Mouse (Mus musculus) cerebellum, postnatal 10 days (tissue): ENCODE results near the gene Kcnmb2.

Experiments
- DNase-seq, 2 experiments: peaks; one replicate each; pipeline ENCODE4 v3.0.0; 2021; ENCODE audit warnings: mixed read lengths in 2 of 2

The Kcnmb2 gene

DNA sequence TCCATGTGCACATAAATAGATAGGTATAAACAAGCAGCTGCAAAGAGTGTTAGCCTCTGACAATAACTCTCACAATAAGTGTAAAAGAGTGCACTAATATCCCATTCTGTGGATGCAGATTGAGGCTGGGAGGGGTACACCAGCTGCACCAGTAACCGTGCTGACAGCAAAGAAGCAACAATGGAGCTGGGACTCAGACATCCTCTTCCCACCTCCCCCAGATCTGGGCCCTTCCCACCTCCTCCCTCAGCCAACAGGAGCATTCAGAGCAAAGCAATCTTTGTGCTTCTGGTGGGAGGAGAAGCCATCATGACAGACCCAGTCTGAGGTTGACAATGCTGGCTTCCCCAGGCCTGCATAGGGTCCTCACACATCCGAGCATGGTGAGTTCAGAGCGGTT is 242.3 kb downstream of the Kcnmb2 start:
- DNase-seq, result no peak

DNA sequence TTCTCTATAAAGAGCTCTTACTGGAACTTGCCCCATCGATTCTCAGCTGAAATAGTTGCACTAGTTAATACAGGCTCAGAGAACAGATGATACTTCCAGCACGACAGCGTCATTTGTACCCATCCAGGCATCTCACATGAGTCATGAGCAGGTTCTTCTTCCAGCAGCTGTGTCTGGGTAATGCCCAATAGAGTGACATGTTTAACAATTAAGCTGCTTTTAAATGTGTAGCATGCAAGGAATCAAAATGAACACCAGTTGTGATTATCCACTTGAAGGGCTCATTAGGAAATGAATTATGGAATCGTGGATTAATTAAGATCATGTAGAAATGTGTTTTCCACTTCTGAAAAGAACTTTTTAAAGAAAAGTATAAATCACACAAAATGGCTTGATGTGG is 245.4 kb downstream of the Kcnmb2 start:
- DNase-seq, result no peak

DNA sequence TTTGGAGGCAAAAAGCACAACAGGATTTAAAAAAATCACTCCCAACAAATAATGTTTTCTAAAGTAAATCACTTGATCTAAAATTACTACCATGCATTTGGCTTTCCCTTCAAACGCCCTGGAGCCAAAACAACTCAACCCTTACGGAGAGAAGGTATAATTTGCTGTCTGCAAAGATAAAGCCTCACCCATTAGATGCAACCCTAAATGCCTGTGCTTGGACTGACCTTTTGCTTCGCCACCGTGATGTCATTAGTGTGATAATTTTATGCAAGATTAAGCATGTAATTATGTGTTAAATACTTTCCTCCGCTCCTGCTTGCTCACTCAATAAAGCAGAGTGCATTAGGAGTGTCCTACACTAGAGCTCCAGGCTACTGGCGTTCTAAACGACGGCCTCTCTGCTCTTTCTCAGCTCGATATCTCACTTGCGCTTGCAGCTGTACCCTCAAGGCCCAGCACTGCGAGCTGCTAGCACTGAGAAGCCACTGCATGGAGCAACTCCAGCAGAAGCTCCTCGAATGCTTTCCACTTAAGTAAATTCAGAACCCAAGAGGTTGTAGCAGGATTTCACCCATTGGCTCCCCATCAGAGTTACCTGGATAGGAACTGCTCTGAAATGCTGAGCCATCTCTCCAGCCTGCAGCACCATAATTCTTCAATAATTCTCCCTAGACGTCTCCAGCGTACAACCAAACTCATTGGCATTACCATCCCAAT is 247.7 kb downstream of the Kcnmb2 start:
- no peak for DNase-seq

DNA sequence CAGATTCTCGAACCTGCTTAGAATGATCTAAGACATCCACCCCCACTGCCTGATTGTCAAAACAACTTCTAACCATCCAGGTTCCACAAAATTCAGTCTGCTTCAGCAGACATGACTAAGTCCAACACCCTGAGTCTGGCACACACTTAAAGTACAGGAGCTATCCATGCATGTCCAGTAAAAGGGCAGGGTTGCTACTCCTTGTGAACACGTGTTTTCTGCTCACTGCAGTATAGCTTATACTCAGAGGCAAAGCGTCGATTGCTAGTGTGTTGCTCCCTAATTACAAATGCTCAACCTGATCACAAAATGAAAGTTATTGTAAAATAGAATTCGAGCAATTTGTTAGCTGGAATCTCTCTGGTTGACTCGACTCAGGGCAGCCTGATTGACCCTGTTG is 278.2 kb downstream of the Kcnmb2 start:
- DNase-seq, result no peak

DNA sequence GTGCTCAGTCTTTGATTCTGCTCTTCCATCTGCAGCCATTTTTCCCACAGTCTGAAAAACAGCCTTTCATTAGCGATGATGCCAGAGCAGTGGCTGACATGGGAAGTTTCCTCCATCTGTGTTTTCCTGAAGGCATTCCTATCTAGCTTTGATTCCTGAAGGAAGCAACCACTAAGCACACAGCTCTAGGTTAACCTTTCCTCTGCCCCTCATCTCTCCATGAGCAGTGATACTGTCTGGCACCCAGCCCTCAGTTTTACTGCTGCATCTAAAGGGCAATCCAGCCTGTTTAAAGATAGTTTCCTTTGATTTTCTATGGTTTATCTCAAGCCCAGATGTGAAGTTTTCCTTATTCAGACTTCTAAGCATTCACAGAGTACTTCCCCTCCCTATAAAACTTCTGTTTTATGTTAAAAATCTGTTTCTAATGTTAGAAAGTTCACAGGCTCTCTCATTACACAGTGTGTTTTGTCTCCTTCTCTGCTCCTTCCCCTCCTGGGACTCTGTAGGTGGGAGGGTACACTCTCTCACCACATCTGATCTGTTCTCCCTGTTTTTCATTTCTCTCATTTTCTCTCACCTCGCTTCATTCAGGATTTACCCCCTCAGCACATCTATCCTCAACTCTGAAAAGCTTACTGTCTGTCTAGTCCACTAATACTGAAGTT is 283.7 kb downstream of the Kcnmb2 start:
- no peak for DNase-seq

DNA sequence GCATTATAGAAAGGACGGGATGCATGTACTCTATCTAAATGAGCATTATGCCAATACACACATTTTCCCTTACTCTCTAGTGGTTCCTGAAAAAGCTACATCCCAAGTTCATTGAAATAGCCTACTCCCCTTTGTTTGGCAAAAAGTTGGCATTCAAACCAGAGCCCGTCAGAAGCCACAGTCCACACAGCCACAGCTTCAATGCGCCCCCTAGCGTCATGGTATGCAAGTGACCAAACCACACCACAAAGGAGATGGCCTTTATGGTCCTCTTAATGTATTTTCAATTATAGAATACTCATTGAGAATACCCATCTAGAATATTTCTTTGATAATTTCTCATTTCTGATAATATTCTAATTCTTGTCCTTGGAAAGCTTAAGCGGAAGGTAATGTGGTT is 286.2 kb downstream of the Kcnmb2 start:
- peak; percentile 87 to 89 for DNase-seq

DNA sequence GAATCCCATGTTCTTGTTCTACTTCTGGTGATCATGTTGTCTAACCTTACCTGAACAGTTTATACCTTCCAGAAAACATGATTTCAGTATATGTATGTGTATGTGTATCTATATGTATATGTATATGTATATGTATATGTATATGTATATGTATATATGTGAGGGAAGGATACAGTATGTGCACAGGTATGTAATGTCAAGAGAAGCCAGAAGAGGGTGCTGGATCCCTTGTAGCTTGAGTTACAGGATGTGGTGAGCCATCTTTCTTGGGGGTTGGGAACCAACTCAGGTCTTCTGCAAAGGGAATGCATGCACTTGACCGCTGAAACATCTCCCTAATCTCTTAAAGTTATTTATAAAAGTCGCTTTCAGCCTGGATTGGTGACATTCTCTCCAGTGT is 286.6 kb downstream of the Kcnmb2 start:
- DNase-seq, result peak in 1 of 2 experiments; percentile 11

DNA sequence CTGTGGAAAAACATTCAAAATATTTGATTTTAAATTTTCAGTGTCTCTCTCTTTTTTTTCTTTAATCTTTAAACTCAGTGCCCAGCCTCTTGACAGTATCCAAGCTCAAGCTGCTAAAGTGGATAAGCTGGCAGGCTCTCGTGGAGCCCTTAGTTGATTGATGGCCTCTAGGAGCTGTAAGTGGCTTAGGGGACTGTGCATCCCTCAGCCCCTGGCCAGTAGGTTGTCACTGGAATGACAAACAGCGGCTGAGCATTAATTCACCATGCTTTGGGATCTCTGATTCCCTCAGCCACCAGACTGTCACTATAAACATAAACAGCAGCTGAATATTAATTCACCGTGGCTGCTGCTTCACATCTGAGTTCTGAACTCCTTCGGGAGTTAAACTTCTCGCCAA is 287.6 kb downstream of the Kcnmb2 start:
- no peak for DNase-seq

DNA sequence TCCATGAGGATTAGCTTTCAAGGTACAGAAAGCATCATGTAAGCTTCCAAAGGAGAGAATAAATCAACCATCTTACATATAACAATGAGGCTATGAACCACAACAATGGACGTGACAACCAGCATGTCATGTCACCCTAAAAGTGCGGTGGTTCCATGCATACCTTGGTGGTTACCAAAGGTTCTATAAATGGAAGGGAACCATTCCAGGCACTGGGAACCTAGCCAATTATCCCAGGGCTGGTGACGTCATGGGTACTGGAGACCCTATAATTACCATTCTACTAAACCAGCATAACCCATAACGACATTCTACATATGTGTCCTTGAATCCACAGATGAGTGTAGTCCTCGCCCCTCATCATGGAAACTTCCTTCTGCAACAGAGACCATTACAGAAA is 291.7 kb downstream of the Kcnmb2 start:
- DNase-seq, result peak in 1 of 2 experiments; percentile 18

DNA sequence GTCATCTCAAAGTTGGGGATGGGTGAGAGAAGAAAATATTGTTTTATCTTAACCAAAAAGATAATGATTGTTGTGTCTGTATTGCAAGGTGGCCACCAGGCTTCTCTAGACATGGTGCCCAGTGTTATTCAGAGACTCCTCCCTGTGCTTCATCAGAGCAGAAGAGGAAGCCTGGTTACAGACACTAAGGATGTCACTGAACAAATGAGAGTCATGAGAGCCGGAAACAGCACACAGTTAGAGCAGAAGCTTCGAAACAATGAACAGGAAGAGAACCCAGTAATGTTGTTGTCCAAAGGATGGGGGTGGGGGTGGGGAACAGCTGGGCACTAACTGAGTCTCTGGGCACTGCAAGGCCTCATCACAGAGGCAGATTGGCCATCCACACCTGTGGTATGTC is 324.4 kb downstream of the Kcnmb2 start:
- DNase-seq, result no peak

DNA sequence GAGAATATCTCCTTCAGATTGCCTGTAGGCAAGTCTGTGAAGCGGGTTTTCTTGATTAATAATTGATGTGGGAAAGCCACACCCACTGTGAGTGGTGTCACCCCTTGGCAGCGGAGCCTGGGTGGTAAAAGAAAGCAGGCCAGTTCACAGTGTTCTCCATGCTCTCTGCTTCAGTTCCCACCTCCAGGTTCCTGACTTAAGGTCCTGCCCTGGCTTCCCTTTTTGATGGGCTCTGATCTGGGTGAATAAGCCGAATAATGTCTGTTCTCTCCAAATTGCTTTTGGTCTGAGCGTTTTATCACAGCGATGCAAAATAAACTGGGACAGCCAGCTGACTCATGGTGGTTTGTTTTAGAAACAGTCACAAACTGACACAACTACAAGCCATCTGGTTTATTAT is 334.5 kb downstream of the Kcnmb2 start:
- no peak for DNase-seq
